Mouse (Mus musculus) G1E (cell line): ENCODE results near the gene Cyp20a1. TPM values are rescaled to one million over a fixed set of nuclear protein-coding genes. Genes with fewer than 3 reads are reported as not detected.

Experiments used
- ATAC-seq: 2 replicates; pipeline ENCODE4 v1.8.0; 2016; ENCODE audit warnings: mild to moderate bottlenecking; ENCODE audit not compliant: insufficient number of reproducible peaks, poor library complexity, low FRiP score, severe bottlenecking; ENCODE audit errors: extremely low read depth
- DNase-seq: peaks from one replicate; pipeline ENCODE4 v3.0.0; 2012; ENCODE audit warnings: low spot score
- H3K27me3 ChIP-seq: 2 replicates; pipeline ENCODE4 v1.6.1; 2012; ENCODE audit warnings: mild to moderate bottlenecking, low read length, inconsistent platforms; ENCODE audit not compliant: insufficient read depth
- H3K36me3 ChIP-seq: replicated peaks from 2 replicates; pipeline ENCODE3; 2012; ENCODE audit warnings: mild to moderate bottlenecking, inconsistent platforms
- H3K4me1 ChIP-seq: 2 replicates; pipeline ENCODE4 v1.6.1; 2012; ENCODE audit warnings: low read depth, low read length, inconsistent platforms, mixed read lengths; ENCODE audit not compliant: insufficient read depth
- H3K4me3 ChIP-seq: 2 replicates; pipeline ENCODE4 v1.5.1; 2012; ENCODE audit warnings: low read depth, mild to moderate bottlenecking, inconsistent platforms, low read length, moderate library complexity, mixed read lengths
- H3K9me3 ChIP-seq: replicated peaks from 2 replicates; pipeline ENCODE4 v1.6.1; 2012; ENCODE audit warnings: inconsistent platforms
- CTCF ChIP-seq: IDR thresholded peaks from 2 replicates; pipeline ENCODE4 v1.5.1; 2012; ENCODE audit warnings: low read depth, low read length, inconsistent platforms, mixed read lengths
- GATA1 ChIP-seq: IDR thresholded peaks from 2 replicates; pipeline ENCODE4 v1.6.1; 2012; ENCODE audit warnings: borderline replicate concordance, low read length, inconsistent platforms, mixed read lengths
- GATA2 ChIP-seq: IDR thresholded peaks from 2 replicates; pipeline ENCODE4 v1.6.1; 2012; ENCODE audit warnings: low read depth, low read length, inconsistent platforms, borderline replicate concordance
- POLR2AphosphoS5 ChIP-seq: IDR thresholded peaks from 2 replicates; pipeline ENCODE4 v1.6.1; 2012; ENCODE audit warnings: low read depth, low read length, inconsistent platforms; ENCODE audit not compliant: insufficient replicate concordance
- TAL1 ChIP-seq: conservative IDR thresholded peaks from 2 replicates; pipeline ENCODE4 v1.6.1; 2012; ENCODE audit warnings: low read depth, low read length, inconsistent platforms, mixed read lengths
- polyA plus RNA-seq: library from polyadenylated mRNA; stranded (reverse); fragments of >175 nt; gene quantifications from 2 replicates; pipeline ENCODE4 v1.2.3, GENCODE M21; 2012
- total RNA-seq, 2 experiments: library from RNA; stranded (forward) in 1 of 2; stranded (reverse) in 1 of 2; fragments of 200-1000 nt in 1 of 2; fragments of >200 nt in 1 of 2; fragmentation: Nextera tagmentation in 1 of 2; gene quantifications; 2 replicates each; pipeline ENCODE4 v1.2.3; 2014 to 2017

Cyp20a1 gene
- total and polyA plus RNA-seq, 3 experiments: 11.0 to 36.9 (median 21.0) TPM

- DNase-seq: peak; percentile 53
- no peak for ATAC-seq
- H3K4me1 ChIP-seq: peaks cover 47% of the 10 kb centered on the region
- H3K9me3 ChIP-seq: no peaks in the 10 kb centered on the region
- peaks cover 3% of the 10 kb centered on the region for H3K36me3 ChIP-seq
- peak overlapping the region; percentile 95 for H3K4me3 ChIP-seq
- H3K27me3 ChIP-seq: no peaks in the 10 kb centered on the region
- no peak for TF ChIP-seq CTCF
- TF ChIP-seq TAL1: no peak
- no peak for TF ChIP-seq POLR2AphosphoS5
- no peak for TF ChIP-seq GATA2
- no peak for TF ChIP-seq GATA1
Measured at GRCm38 (mm10) chr1:60409928-60410817, 67.0 kb downstream of the Cyp20a1 start.

- no peak for TF ChIP-seq GATA1
- no peak for TF ChIP-seq CTCF
- no peak for TF ChIP-seq POLR2AphosphoS5
- TF ChIP-seq GATA2: no peak
- TF ChIP-seq TAL1: no peak
- Histone ChIP-seq H3K4me3 (no peak overlapping the region), H3K36me3 (peaks cover 5% of the 10 kb centered on the region), H3K9me3 (no peaks in the 10 kb centered on the region), H3K4me1 (peaks cover 22% of the 10 kb centered on the region), H3K27me3 (no peaks in the 10 kb centered on the region)
- DNase-seq (no peak), ATAC-seq (no peak)
Measured at GRCm38 (mm10) chr1:60416724-60417123, 73.6 kb downstream of the Cyp20a1 start.

GRCm38 (mm10) chr1:60423882-60424281 is 80.8 kb downstream of the Cyp20a1 start:
- DNase-seq (no peak), ATAC-seq (0 out of 2 replicates have a peak, but pooled peaks have one; percentile 22)
- no peaks in the 10 kb centered on the region for H3K9me3 ChIP-seq
- H3K4me3 ChIP-seq: no peak overlapping the region
- peaks cover 9% of the 10 kb centered on the region for H3K4me1 ChIP-seq
- H3K36me3 ChIP-seq: no peaks in the 10 kb centered on the region
- H3K27me3 ChIP-seq: no peaks in the 10 kb centered on the region
- TF ChIP-seq GATA1 (no peak), CTCF (no peak), TAL1 (no peak), GATA2 (no peak), POLR2AphosphoS5 (no peak)

- no peak overlapping the region for H3K4me3 ChIP-seq
- no peaks in the 10 kb centered on the region for H3K27me3 ChIP-seq
- H3K36me3 ChIP-seq: no peaks in the 10 kb centered on the region
- no peak for DNase-seq
- ATAC-seq: no peak
- H3K4me1 ChIP-seq: peaks cover 5% of the 10 kb centered on the region; the same call in 1 of the 2 replicates
- H3K9me3 ChIP-seq: no peaks in the 10 kb centered on the region
- no peak for TF ChIP-seq GATA1
- no peak for TF ChIP-seq TAL1
- no peak for TF ChIP-seq GATA2
- TF ChIP-seq POLR2AphosphoS5: no peak
- TF ChIP-seq CTCF: no peak
Measured at GRCm38 (mm10) chr1:60428341-60428740, 85.2 kb downstream of the Cyp20a1 start.

- H3K27me3 ChIP-seq: no peaks in the 10 kb centered on the region
- ATAC-seq: peak; percentile 22; the same call in 1 of the 2 replicates
- no peak for TF ChIP-seq POLR2AphosphoS5
- TF ChIP-seq GATA1: no peak
- no peak for TF ChIP-seq GATA2
- peak; percentile 60; the same call in 1 of the 2 replicates for TF ChIP-seq CTCF
- TF ChIP-seq TAL1: no peak
- H3K4me3 ChIP-seq: no peak overlapping the region
- no peaks in the 10 kb centered on the region for H3K9me3 ChIP-seq
- DNase-seq: peak; percentile 17
- H3K36me3 ChIP-seq: no peaks in the 10 kb centered on the region
- H3K4me1 ChIP-seq: peaks cover 5% of the 10 kb centered on the region; the same call in 1 of the 2 replicates
Measured at GRCm38 (mm10) chr1:60428932-60429331, 85.8 kb downstream of the Cyp20a1 start.

- Histone ChIP-seq H3K9me3 (no peaks in the 10 kb centered on the region), H3K36me3 (peaks cover 5% of the 10 kb centered on the region), H3K4me3 (no peak overlapping the region), H3K4me1 (peaks cover 7% of the 10 kb centered on the region), H3K27me3 (no peaks in the 10 kb centered on the region)
- TF ChIP-seq GATA2 (no peak), CTCF (no peak), TAL1 (no peak), GATA1 (no peak), POLR2AphosphoS5 (no peak)
- no peak for DNase-seq
- ATAC-seq: no peak
Measured at GRCm38 (mm10) chr1:60431531-60431930, 88.4 kb downstream of the Cyp20a1 start.
